Mouse (Mus musculus): ENCODE measurements around the gene Gm20696. TPM values are rescaled to one million over a fixed set of nuclear protein-coding genes. Genes with fewer than 3 reads are reported as not detected.

Gene Gm20696
- 1.7 and 2.1 TPM in 2 replicates for polyA plus RNA-seq (2015; fragmentation: Nextera tagmentation; extraction: Ambion mirVana)

DNA sequence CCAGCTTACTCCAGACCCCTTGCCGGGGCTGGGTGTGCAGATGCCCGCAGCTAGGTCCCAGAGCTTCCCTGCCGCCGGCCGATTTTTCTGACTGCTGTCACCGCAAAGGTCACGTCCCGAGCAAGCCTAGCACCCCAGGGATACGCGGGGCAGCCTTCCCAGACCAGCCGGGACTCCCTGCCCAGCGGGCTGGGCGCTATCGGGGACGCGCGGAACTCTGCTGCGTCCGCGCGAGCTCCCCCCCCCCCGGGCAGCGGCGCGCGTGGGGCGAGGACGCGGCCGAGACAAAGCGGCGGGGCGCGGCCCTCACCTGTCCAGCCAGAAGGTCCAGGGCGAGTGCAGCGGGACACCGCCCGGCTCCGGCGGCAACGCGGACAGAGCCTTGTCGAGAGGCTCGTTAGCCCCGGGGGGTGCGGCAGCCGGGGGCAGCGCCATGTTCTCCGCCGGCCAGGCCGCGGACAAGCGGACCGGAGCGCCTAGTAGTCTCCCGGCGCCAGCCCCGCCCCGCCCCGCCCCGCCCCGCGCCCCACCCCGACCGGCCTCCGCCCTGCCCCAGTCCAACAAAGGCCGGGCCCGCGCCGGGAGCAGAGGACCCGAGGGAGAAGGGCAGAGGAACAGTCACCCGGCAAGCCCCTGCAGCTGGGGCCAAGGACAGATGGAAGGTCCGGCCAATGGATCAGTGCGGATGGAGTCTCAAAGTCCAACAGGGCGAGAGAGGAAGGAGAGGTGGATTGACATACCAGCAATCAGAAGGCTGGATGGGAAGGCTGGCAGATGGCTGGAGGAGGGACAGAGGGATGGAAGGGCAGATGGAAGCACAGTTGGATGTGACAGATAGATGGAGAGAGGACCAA lies at the start of gene Gm20696, which contains the start of gene Eif4e3:
TSS of gene Gm20696 (minus strand) at position 480 of the 854 bp plus-strand sequence.
TSS of gene Eif4e3 (minus strand) at position 454 of the 854 bp plus-strand sequence.
- Histone ChIP-seq H3K36me3 (no peaks in the 10 kb centered on the region), H3K4me2 (peak within 1 kb of the TSS; percentile 93), H3K9ac (peak within 1 kb of the TSS; percentile 87), H3K4me1 (peaks cover 23% of the 10 kb centered on the region), H3K27me3 (replicated peaks) (peaks cover 31% of the 10 kb centered on the region), H3K4me3 (peak within 1 kb of the TSS; percentile 85), H3K9me3 (no peaks in the 10 kb centered on the region), H3K27ac (replicated peaks) (no peak within 1 kb of the TSS)
- ATAC-seq (ENCODE audit: extremely low read depth, insufficient number of reproducible peaks, low FRiP score, low TSS enrichment): no peak
- under 1% methylated on average over 65 of the region's 75 CpGs for WGBS

GRCm38 (mm10) chr6:99715913-99716312 lies 49.3 kb upstream of the Gm20696 start:
- Histone ChIP-seq H3K9ac (no peak overlapping the region), H3K4me3 (no peak overlapping the region), H3K4me1 (no peaks in the 10 kb centered on the region), H3K9me3 (no peaks in the 10 kb centered on the region), H3K36me3 (no peaks in the 10 kb centered on the region), H3K27me3 (replicated peaks) (peaks cover 59% of the 10 kb centered on the region), H3K4me2 (no peak overlapping the region), H3K27ac (replicated peaks) (no peak overlapping the region)
- no peak for ATAC-seq (ENCODE audit: extremely low read depth, insufficient number of reproducible peaks, low FRiP score, low TSS enrichment)
- WGBS: 56% methylated on average over 5 of the region's 6 CpGs

- Histone ChIP-seq H3K9ac (no peak overlapping the region), H3K4me3 (no peak overlapping the region), H3K4me1 (no peaks in the 10 kb centered on the region), H3K4me2 (no peak overlapping the region), H3K27ac (replicated peaks) (no peak overlapping the region), H3K36me3 (no peaks in the 10 kb centered on the region), H3K9me3 (no peaks in the 10 kb centered on the region), H3K27me3 (replicated peaks) (peaks cover 58% of the 10 kb centered on the region)
- ATAC-seq (ENCODE audit: extremely low read depth, insufficient number of reproducible peaks, low FRiP score, low TSS enrichment): no peak
- 43% methylated on average over 6 of the region's 6 CpGs for WGBS
Measured at GRCm38 (mm10) chr6:99715191-99715590, 48.6 kb upstream of the Gm20696 start.

DNA sequence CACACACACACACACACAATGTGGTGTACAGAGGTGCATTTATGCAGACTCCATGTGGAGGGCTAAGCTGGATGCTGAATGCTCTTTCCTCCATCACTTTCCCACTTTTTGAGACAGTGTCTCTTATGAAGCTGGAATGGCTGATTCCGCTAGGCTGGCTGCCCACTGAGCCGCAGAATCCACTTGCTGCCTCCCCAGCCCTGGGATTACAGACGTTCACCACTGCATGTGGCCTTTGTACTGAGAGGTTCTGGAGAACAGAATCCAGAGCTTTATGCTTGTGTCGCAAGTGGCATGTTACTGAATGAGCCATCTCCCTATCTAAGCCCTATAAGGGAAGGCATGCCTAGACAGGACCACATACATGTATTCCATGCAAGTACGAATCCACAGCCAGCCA lies 46.7 kb upstream of the Gm20696 start:
- 74% methylated on average over 5 of the region's 5 CpGs for WGBS

GRCm38 (mm10) chr6:99711576-99712101 lies 45.0 kb upstream of the Gm20696 start:
- WGBS: 60% methylated on average over 11 of the region's 11 CpGs
- H3K9ac ChIP-seq: no peak overlapping the region
- H3K4me3 ChIP-seq: no peak overlapping the region
- no peak overlapping the region for H3K4me2 ChIP-seq
- H3K36me3 ChIP-seq: no peaks in the 10 kb centered on the region
- no peaks in the 10 kb centered on the region for H3K9me3 ChIP-seq
- H3K4me1 ChIP-seq: no peaks in the 10 kb centered on the region
- peaks cover 70% of the 10 kb centered on the region for H3K27me3 ChIP-seq (replicated peaks)
- no peak overlapping the region for H3K27ac ChIP-seq (replicated peaks)
- no peak for ATAC-seq (ENCODE audit: extremely low read depth, insufficient number of reproducible peaks, low FRiP score, low TSS enrichment)

More for the DNA sequence above, 46.7 kb upstream of the Gm20696 start:
- Histone ChIP-seq H3K4me1 (no peaks in the 10 kb centered on the region), H3K36me3 (no peaks in the 10 kb centered on the region), H3K27me3 (replicated peaks) (peaks cover 66% of the 10 kb centered on the region), H3K9ac (no peak overlapping the region), H3K9me3 (no peaks in the 10 kb centered on the region), H3K4me3 (no peak overlapping the region), H3K27ac (replicated peaks) (no peak overlapping the region), H3K4me2 (no peak overlapping the region)
- no peak for ATAC-seq (ENCODE audit: extremely low read depth, insufficient number of reproducible peaks, low FRiP score, low TSS enrichment)

- Histone ChIP-seq H3K36me3 (no peaks in the 10 kb centered on the region), H3K27ac (replicated peaks) (no peak overlapping the region), H3K4me2 (no peak overlapping the region), H3K4me3 (no peak overlapping the region), H3K4me1 (no peaks in the 10 kb centered on the region), H3K9ac (no peak overlapping the region), H3K9me3 (no peaks in the 10 kb centered on the region), H3K27me3 (replicated peaks) (peaks cover 44% of the 10 kb centered on the region)
- no peak for ATAC-seq (ENCODE audit: extremely low read depth, insufficient number of reproducible peaks, low FRiP score, low TSS enrichment)
- WGBS: 74% methylated on average over 3 of the region's 3 CpGs
Measured at GRCm38 (mm10) chr6:99700484-99700883, 33.9 kb upstream of the Gm20696 start.

- Histone ChIP-seq H3K4me1 (peaks cover 8% of the 10 kb centered on the region), H3K27me3 (replicated peaks) (peaks cover 99% of the 10 kb centered on the region), H3K27ac (replicated peaks) (no peak overlapping the region), H3K4me2 (peak overlapping the region; percentile 93), H3K4me3 (peak overlapping the region; percentile 75), H3K36me3 (no peaks in the 10 kb centered on the region), H3K9ac (peak overlapping the region; percentile 87), H3K9me3 (no peaks in the 10 kb centered on the region)
- 1% methylated on average over 109 of the region's 110 CpGs for WGBS
- ATAC-seq (ENCODE audit: extremely low read depth, insufficient number of reproducible peaks, low FRiP score, low TSS enrichment): peak; percentile 31; the same call in 1 of the 2 replicates
Measured at GRCm38 (mm10) chr6:99692916-99693841, 26.6 kb upstream of the Gm20696 start.

DNA sequence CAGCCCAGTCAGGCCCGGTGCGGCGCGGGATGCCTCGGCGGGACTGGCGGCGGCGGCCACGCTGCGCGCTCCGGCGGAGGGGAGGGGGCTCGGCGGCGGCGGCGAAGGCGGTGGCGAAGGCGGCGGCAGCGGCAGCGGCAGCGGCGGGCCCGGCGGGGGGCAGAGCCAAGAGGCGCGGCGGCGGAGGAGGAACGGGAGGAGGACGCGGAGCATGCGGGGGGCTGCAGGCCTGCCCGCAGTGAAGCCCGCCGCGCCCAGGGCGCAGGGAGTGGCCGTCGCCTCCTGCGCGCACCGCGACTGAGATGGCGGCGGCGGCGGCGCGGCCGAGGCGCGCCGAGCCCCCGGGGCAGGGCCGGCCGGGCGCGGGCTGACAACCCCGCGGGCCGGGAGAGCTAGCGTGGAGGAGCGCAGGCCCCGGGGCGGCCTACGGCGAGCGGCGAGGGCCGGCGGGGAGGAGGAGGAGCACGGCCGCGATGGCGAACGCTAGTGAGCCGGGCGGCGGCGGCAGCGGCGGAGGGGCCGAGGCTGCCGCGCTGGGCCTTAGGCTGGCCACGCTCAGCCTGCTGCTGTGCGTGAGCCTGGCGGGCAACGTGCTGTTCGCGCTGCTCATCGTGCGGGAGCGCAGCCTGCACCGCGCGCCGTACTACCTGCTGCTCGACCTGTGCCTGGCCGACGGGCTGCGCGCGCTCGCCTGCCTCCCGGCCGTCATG lies 25.8 kb upstream of the Gm20696 start, which contains the start of gene Gpr27:
TSS of gene Gpr27 (plus strand) at position 474 of the 710 bp plus-strand sequence.
- H3K27me3 ChIP-seq (replicated peaks): peaks cover 92% of the 10 kb centered on the region
- no peak; the same call in 1 of the 2 replicates for ATAC-seq (ENCODE audit: extremely low read depth, insufficient number of reproducible peaks, low FRiP score, low TSS enrichment)
- WGBS: under 1% methylated on average over 103 of the region's 112 CpGs
- peak within 1 kb of the TSS; percentile 87 for H3K9ac ChIP-seq
- H3K36me3 ChIP-seq: no peaks in the 10 kb centered on the region
- H3K4me3 ChIP-seq: peak within 1 kb of the TSS; percentile 75
- H3K4me2 ChIP-seq: peak within 1 kb of the TSS; percentile 93
- H3K4me1 ChIP-seq: peaks cover 8% of the 10 kb centered on the region
- H3K27ac ChIP-seq (replicated peaks): no peak within 1 kb of the TSS
- H3K9me3 ChIP-seq: no peaks in the 10 kb centered on the region

GRCm38 (mm10) chr6:99691666-99692205 lies 25.1 kb upstream of the Gm20696 start:
- H3K4me1 ChIP-seq: peaks cover 8% of the 10 kb centered on the region
- peak overlapping the region; percentile 87 for H3K9ac ChIP-seq
- peak overlapping the region; percentile 93 for H3K4me2 ChIP-seq
- peak overlapping the region; percentile 75 for H3K4me3 ChIP-seq
- WGBS: 6% methylated on average over 25 of the region's 25 CpGs
- no peaks in the 10 kb centered on the region for H3K9me3 ChIP-seq
- no peak for ATAC-seq (ENCODE audit: extremely low read depth, insufficient number of reproducible peaks, low FRiP score, low TSS enrichment)
- no peaks in the 10 kb centered on the region for H3K36me3 ChIP-seq
- H3K27ac ChIP-seq (replicated peaks): no peak overlapping the region
- peaks cover 92% of the 10 kb centered on the region for H3K27me3 ChIP-seq (replicated peaks)

- Histone ChIP-seq H3K9ac (no peak overlapping the region), H3K27me3 (replicated peaks) (peaks cover 65% of the 10 kb centered on the region), H3K4me2 (no peak overlapping the region), H3K4me1 (peaks cover 5% of the 10 kb centered on the region), H3K27ac (replicated peaks) (no peak overlapping the region), H3K4me3 (no peak overlapping the region), H3K36me3 (no peaks in the 10 kb centered on the region), H3K9me3 (peaks cover 9% of the 10 kb centered on the region; the same call in 1 of the 2 replicates)
- WGBS: 54% methylated on average over 6 of the region's 6 CpGs
- no peak for ATAC-seq (ENCODE audit: extremely low read depth, insufficient number of reproducible peaks, low FRiP score, low TSS enrichment)
Measured at GRCm38 (mm10) chr6:99688513-99688912, 21.9 kb upstream of the Gm20696 start.

Measured in heart, embryonic 13.5 days (tissue).